Mouse (Mus musculus) liver, embryonic 14.5 days (tissue): Measurements from ENCODE around the gene 9530003J23Rik. TPM values are rescaled to one million over a fixed set of nuclear protein-coding genes. Genes with fewer than 3 reads are reported as not detected.
A peak's percentile ranks its signal among the peaks of the same experiment; 100 is the strongest.

Source experiments
- ATAC-seq: fragments of 200-750 bp; cut with Nextera tagmentation; 2 replicates; pipeline ENCODE4 v1.8.0; 2017; ENCODE audit warnings: moderate number of reproducible peaks, mild to moderate bottlenecking, moderate library complexity; ENCODE audit not compliant: insufficient read depth
- DNase-seq, 3 experiments: peaks; one replicate each; pipeline ENCODE4 v3.0.0-alpha.2; 2012 to 2013; ENCODE audit warnings: low read depth in 3 of 3, low spot score in 3 of 3
- H3K27ac ChIP-seq: fragments of 300-500 bp; sonication (generic); 2 replicates; pipeline ENCODE4 v1.5.1; 2014; ENCODE audit warnings: moderate library complexity, mild to moderate bottlenecking, control low read depth, inconsistent platforms
- H3K27me3 ChIP-seq: fragments of 300-500 bp; sonication (generic); 2 replicates; pipeline ENCODE4 v1.6.1; 2014; ENCODE audit warnings: mild to moderate bottlenecking, low read length, moderate library complexity; ENCODE audit not compliant: control insufficient read depth, insufficient read depth
- H3K36me3 ChIP-seq: fragments of 300-500 bp; sonication (generic); replicated peaks from 2 replicates; pipeline ENCODE4 v1.6.1; 2014; ENCODE audit warnings: low read depth; ENCODE audit not compliant: control insufficient read depth, insufficient read depth
- H3K4me1 ChIP-seq, 2 experiments: fragments of 200-500 bp in 1 of 2; fragments of 300-500 bp in 1 of 2; sonication (generic) in 1 of 2; replicated peaks; 2 replicates each; pipeline ENCODE4 v1.6.1; 2012 to 2014; ENCODE audit warnings: antibody characterized with exemption in 1 of 2, inconsistent platforms in 1 of 2, low read length in 1 of 2; ENCODE audit not compliant: control insufficient read depth in 2 of 2, insufficient read depth in 2 of 2
- H3K4me2 ChIP-seq: fragments of 300-500 bp; sonication (generic); 2 replicates; pipeline ENCODE4 v1.6.1; 2014; ENCODE audit warnings: low read depth, mild to moderate bottlenecking, control low read depth, moderate library complexity
- H3K4me3 ChIP-seq, 2 experiments: fragments of 200-500 bp in 1 of 2; fragments of 300-500 bp in 1 of 2; sonication (generic) in 1 of 2; 2 replicates each; pipeline ENCODE4 v1.5.1; 2012 to 2014; ENCODE audit warnings: low read depth in 2 of 2, low read length in 2 of 2, mild to moderate bottlenecking in 2 of 2, control low read depth in 1 of 2, inconsistent platforms in 1 of 2, moderate library complexity in 1 of 2; ENCODE audit not compliant: insufficient read depth in 1 of 2
- H3K9ac ChIP-seq: fragments of 300-500 bp; sonication (generic); replicated peaks from 2 replicates; pipeline ENCODE4 v1.6.1; 2014; ENCODE audit warnings: mild to moderate bottlenecking, control low read depth, moderate library complexity
- H3K9me3 ChIP-seq: fragments of 300-500 bp; sonication (generic); 2 replicates; pipeline ENCODE4 v1.6.1; 2016; ENCODE audit warnings: low read length, mixed read lengths; ENCODE audit not compliant: control insufficient read depth
- CTCF ChIP-seq: IDR thresholded peaks from 2 replicates; pipeline ENCODE4 v1.5.1; 2016; ENCODE audit warnings: antibody characterized with exemption, low read depth, control low read depth
- EP300 ChIP-seq: IDR thresholded peaks from 2 replicates; pipeline ENCODE4 v1.6.1; 2016; ENCODE audit warnings: antibody characterized with exemption, low read depth
- WGBS: fragments of 180-500 bp; shearing (Covaris S2); extraction: QIAGEN DNeasy Blood & Tissue Kit; methylation state at CpG from one replicate; pipeline ENCODE4 v1.1.7; 2014; ENCODE audit not compliant: insufficient replicate concordance; 5-methylcytosine and 5-hydroxymethylcytosine counted together
- polyA plus RNA-seq, 2 experiments: library from polyadenylated mRNA; depleted of rRNA in 1 of 2; stranded (reverse) in 1 of 2; unstranded in 1 of 2; fragments of >200 nt; fragmentation: Nextera tagmentation in 1 of 2; extraction: Ambion mirVana in 1 of 2; gene quantifications; 2 replicates each; pipeline versions ENCODE4 v1.2.1 to v1.2.3; 2012 to 2014

Gene 9530003J23Rik
- polyA plus RNA-seq, 2 experiments, result not detected

DNA sequence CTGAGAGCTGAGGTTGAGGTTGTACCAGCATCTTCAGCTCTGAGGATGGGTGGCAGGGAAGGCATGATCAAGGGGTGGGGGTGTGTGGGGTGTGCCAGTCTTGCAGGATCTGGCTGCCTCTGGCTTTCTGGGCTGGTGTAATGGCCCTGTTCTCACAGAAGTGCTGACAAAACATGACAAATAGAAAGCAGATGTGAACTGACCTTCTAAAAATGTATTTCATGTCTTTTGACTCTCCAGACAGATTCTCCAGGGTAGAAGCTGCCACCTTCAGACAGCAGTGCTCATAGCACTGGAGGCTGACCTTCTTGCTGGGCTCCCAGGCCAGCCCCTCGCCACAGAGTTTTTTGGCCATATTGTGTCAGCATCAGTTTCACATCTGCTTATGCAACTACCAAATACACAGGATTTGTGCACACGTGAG is 34.9 kb downstream of the 9530003J23Rik start:
- Histone ChIP-seq H3K4me1 (no peaks in the 10 kb centered on the region; a peak in 2 of 4 replicates), H3K27ac (no peak overlapping the region)
- ATAC-seq, result no peak

DNA sequence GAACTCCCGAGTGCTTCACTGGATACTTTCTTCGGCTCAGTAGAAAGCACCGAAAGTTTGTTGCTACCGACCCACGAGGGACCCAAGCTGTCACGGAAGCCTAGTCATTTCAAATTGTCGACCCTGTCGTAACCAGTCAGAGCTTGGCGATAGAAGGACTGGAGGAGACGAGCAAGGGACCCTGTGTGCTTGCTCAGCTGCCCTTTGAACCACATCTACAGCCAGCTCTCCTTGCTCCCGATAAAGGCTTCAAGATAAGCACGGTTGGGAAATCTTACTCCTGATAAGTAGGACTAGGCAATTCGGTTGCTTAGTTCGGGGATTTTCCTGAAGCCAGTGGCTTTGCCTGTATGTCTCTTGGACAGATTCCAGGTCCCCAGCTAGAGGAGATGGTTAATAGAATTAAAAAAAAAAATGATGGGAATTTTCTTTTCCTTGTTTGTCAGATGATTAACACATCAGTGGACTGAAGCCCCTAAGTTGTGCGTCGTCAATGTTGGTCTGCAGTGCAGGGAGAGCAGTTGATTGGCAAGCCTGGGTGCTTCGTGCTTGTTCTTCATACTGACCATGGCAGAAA is 35.4 kb downstream of the 9530003J23Rik start:
- H3K27ac ChIP-seq, result no peak overlapping the region
- no peaks in the 10 kb centered on the region; a peak in 2 of 4 replicates for H3K4me1 ChIP-seq
- H3K4me2 ChIP-seq, result no peak overlapping the region
- no peaks in the 10 kb centered on the region for H3K27me3 ChIP-seq
- DNase-seq, result no peak
- WGBS, result 61% methylated on average over 17 of the region's 17 CpGs
- ATAC-seq, result no peak
- H3K9ac ChIP-seq, result no peak overlapping the region
- H3K36me3 ChIP-seq, result no peaks in the 10 kb centered on the region
- H3K9me3 ChIP-seq, result no peaks in the 10 kb centered on the region
- no peak overlapping the region for H3K4me3 ChIP-seq
- no peak for TF ChIP-seq CTCF
- no peak for TF ChIP-seq EP300

More for the DNA sequence above, 34.9 kb downstream of the 9530003J23Rik start:
- Histone ChIP-seq H3K9ac (no peak overlapping the region), H3K4me2 (no peak overlapping the region), H3K9me3 (no peaks in the 10 kb centered on the region), H3K27me3 (no peaks in the 10 kb centered on the region), H3K36me3 (no peaks in the 10 kb centered on the region), H3K4me3 (no peak overlapping the region)
- WGBS, result 52% methylated on average over 2 of the region's 2 CpGs
- TF ChIP-seq CTCF, result peak; percentile 26; the same call in 1 of the 2 replicates
- no peak for TF ChIP-seq EP300
- no peak for DNase-seq

GRCm38 (mm10) chr10:117199701-117200100 is 38.8 kb downstream of the 9530003J23Rik start:
- Histone ChIP-seq H3K27ac (no peak overlapping the region), H3K4me3 (no peak overlapping the region), H3K4me2 (no peak overlapping the region), H3K4me1 (no peaks in the 10 kb centered on the region; a peak in 2 of 4 replicates), H3K9ac (no peak overlapping the region), H3K9me3 (no peaks in the 10 kb centered on the region), H3K27me3 (no peaks in the 10 kb centered on the region), H3K36me3 (no peaks in the 10 kb centered on the region)
- 64% methylated on average over 3 of the region's 3 CpGs for WGBS
- DNase-seq (no peak), ATAC-seq (no peak)
- TF ChIP-seq EP300 (no peak), CTCF (no peak)

DNA sequence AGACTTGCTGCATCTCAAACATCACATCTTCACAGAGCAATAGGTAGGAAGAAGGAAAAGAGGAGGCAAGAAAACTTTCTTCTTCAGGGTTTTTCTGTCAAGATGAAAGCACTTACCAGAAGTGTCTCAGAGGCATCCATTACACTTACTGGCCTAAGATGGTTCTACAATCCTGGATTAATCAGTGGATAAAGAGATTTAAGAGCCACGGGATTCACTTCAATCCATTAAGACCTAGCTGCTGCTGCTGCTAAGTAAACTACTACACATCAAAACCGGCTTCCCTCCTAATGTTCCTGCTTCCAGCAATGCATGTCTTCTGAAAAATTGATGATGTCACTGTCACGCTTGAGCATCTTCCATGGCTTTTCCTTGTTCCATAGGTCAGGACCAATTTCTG is 41.8 kb downstream of the 9530003J23Rik start:
- no peak for DNase-seq
- no peak overlapping the region for H3K4me2 ChIP-seq
- ATAC-seq, result no peak
- no peak overlapping the region for H3K27ac ChIP-seq
- no peak for TF ChIP-seq CTCF
- TF ChIP-seq EP300, result no peak
- H3K4me1 ChIP-seq, result no peaks in the 10 kb centered on the region; a peak in 1 of 4 replicates
- 69% methylated on average over 3 of the region's 3 CpGs for WGBS
- no peaks in the 10 kb centered on the region for H3K27me3 ChIP-seq
- no peak overlapping the region for H3K4me3 ChIP-seq
- no peaks in the 10 kb centered on the region for H3K9me3 ChIP-seq
- no peaks in the 10 kb centered on the region for H3K36me3 ChIP-seq
- H3K9ac ChIP-seq, result no peak overlapping the region

DNA sequence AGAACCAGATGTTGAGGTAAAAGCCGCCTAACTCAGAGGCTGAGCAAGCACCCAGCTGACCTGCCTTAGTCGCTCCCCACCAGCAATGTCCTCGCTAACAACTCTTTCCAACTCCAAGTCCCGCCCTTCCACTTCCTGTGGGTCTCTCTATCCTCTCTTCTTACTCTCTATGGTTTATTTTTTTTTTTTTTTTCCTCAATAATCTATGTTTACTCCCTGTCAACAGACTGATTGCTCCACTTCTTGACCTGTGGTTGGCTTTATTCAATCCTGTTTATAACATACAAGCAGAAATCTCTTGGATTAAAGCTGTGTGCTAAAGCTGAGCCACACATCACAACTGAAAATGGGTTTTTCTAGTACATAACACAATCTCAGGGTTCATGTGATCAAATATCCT is 42.8 kb downstream of the 9530003J23Rik start:
- TF ChIP-seq CTCF, result no peak
- no peak for TF ChIP-seq EP300
- no peaks in the 10 kb centered on the region for H3K36me3 ChIP-seq
- no peak overlapping the region for H3K4me2 ChIP-seq
- no peak overlapping the region for H3K4me3 ChIP-seq
- no peaks in the 10 kb centered on the region; a peak in 1 of 4 replicates for H3K4me1 ChIP-seq
- no peak overlapping the region for H3K27ac ChIP-seq
- H3K9ac ChIP-seq, result no peak overlapping the region
- ATAC-seq, result no peak
- DNase-seq, result no peak
- H3K9me3 ChIP-seq, result no peaks in the 10 kb centered on the region
- no peaks in the 10 kb centered on the region for H3K27me3 ChIP-seq
- 68% methylated on average over 4 of the region's 4 CpGs for WGBS
